Mouse (Mus musculus) c-Kit-positive CD71-positive TER-119-positive erythroid progenitor cells, embryonic 14.5 days (primary cell): ENCODE data around the gene Ubac1.

Experiments
- DNase-seq: peaks from one replicate; pipeline ENCODE4 v3.0.0-alpha.2; 2013; ENCODE audit warnings: low spot score

Ubac1 gene

GRCm38 (mm10) chr2:26024138-26025075 lies 2.9 kb upstream of the Ubac1 start:
- DNase-seq, result peak; percentile 73

- DNase-seq, result no peak
Measured at GRCm38 (mm10) chr2:26022626-26023025, 1.1 kb upstream of the Ubac1 start.

GRCm38 (mm10) chr2:26022258-26022565 lies 665 bp upstream of the Ubac1 start:
- DNase-seq, result no peak

- peak; percentile 54 for DNase-seq
Measured at GRCm38 (mm10) chr2:26020714-26021560, 610 bp downstream of the Ubac1 start.

- peak; percentile 54 for DNase-seq
Measured at GRCm38 (mm10) chr2:26019923-26020322, 1.6 kb downstream of the Ubac1 start.

GRCm38 (mm10) chr2:26017326-26017725 lies 4.2 kb downstream of the Ubac1 start:
- DNase-seq, result peak; percentile 58

GRCm38 (mm10) chr2:26013674-26014073 lies 7.9 kb downstream of the Ubac1 start:
- DNase-seq, result peak; percentile 93

- no peak for DNase-seq
Measured at GRCm38 (mm10) chr2:26011420-26011819, 10.1 kb downstream of the Ubac1 start.

- no peak for DNase-seq
Measured at GRCm38 (mm10) chr2:26002001-26002400, 19.5 kb downstream of the Ubac1 start.

- DNase-seq, result no peak
Measured at GRCm38 (mm10) chr2:26001136-26001535, 20.4 kb downstream of the Ubac1 start.

GRCm38 (mm10) chr2:25997716-25998115 lies 23.8 kb downstream of the Ubac1 start:
- DNase-seq, result no peak

GRCm38 (mm10) chr2:25994791-25995190 lies 26.8 kb downstream of the Ubac1 start:
- no peak for DNase-seq

- no peak for DNase-seq
Measured at GRCm38 (mm10) chr2:25992285-25992684, 29.3 kb downstream of the Ubac1 start.

GRCm38 (mm10) chr2:25989651-25990050 lies 31.9 kb downstream of the Ubac1 start:
- no peak for DNase-seq

GRCm38 (mm10) chr2:25987817-25988216 lies 33.7 kb downstream of the Ubac1 start:
- DNase-seq, result no peak

GRCm38 (mm10) chr2:25986601-25987000 lies 34.9 kb downstream of the Ubac1 start:
- no peak for DNase-seq

- peak; percentile 100 for DNase-seq
Measured at GRCm38 (mm10) chr2:25983159-25983907, 38.2 kb downstream of the Ubac1 start, which contains the start of gene Camsap1. Camsap1 (minus strand) TSS chr2:25983282.

- no peak for DNase-seq
Measured at GRCm38 (mm10) chr2:25982426-25983091, 39.0 kb downstream of the Ubac1 start.

- no peak for DNase-seq
Measured at GRCm38 (mm10) chr2:25982052-25982425, 39.5 kb downstream of the Ubac1 start.

- DNase-seq, result no peak
Measured at GRCm38 (mm10) chr2:25978997-25979396, 42.5 kb downstream of the Ubac1 start.

GRCm38 (mm10) chr2:25977587-25978239 lies 43.8 kb downstream of the Ubac1 start:
- no peak for DNase-seq
